Mouse (Mus musculus) frontal cortex, postnatal 25 days (tissue): ENCODE results near the gene Zfp207.
"Not testable (repeated sequence)": the region's sequence is repeated elsewhere in the genome, so short reads cannot be mapped to it uniquely, and the experiment has no call there.

Source experiments
- DNase-seq, 2 experiments: peaks; one replicate each; pipeline ENCODE4 v3.0.0; 2022; ENCODE audit warnings: low spot score in 2 of 2

Zfp207 gene

DNA sequence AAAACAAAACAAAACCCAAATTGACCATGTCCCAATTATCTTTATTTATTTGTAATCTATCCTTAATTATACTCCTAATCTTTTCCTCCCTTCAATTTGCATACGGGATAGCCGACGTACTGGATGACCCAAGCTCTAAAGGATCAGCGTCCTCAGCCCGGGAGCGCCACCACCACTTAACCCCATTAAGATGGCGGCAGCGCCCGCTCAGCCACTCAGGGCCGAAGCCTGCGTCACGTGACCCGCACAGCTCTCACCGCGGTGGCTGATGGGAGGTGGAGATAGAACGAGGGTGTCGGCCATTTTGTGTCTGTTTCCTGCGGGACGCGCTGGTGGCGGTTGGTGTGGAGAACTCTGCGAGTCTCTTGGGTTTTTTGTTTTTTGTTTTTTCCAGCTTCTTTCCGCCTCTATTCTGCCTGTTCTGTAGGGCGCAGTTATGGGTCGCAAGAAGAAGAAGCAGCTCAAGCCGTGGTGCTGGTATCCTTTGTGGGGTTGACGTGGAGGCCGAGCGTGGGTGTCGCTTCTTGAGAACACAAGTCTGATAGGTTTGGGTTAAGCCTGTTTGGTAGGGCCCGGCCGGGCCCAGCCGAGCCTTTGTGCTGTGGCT lies at the start of gene Zfp207:
Zfp207 (plus strand) TSS at position 261 of the 607 bp plus-strand sequence.
- DNase-seq, result peak; percentile 97

DNA sequence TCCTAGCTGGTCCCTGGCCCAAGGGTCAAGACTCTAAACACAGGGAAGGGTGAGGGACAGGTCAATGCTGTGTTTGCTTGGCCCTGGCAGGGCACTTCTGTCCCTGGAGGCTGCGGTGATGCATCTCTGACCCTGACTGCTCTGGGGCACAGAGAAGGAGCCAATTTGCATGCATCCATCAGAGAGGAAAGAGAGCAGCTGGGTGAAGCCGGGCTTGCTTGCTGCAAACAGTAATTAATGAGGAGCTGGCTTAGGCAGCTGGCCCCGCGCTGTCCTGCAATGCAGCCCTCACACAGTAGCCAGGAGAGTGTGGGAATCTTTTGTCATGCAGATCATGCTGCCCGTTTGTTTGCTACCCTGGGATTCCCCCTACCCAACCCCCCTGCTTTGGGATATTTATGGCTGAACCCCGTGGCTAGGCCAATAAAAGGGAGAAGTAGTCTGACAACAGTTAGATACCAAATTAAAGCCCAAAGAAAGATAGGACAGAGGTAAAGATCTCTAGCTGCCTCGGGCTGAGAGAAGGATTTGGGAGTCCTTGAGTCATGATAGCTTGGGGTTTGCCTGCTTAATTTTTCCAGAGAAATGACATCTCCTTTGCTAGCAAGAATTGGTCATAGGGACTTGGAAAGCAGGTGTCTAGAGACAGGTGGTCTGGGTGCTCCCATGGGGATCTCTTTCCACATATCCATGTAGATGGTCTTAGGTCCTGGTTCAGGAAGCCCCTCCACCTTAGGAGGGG lies 47.3 kb upstream of the Zfp207 start:
- no peak for DNase-seq

DNA sequence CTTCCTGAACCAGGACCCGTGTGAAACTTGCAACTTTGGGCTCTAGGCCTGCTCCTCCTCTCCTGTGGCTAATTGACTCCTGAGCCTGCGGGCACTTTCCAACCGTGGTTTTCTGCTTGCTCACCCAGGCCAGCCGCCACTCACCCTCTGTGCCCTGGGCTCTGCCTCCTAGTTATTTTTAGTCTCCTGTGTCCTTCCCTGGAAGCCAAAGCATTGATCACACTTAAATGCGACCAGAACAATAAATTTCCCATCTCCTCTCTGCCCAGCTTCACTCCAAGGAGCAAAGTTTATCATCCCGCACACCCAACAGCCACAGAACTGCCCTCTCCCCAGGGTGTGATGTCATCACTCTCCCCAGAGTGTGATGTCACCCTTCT lies 46.7 kb upstream of the Zfp207 start:
- no peak for DNase-seq

DNA sequence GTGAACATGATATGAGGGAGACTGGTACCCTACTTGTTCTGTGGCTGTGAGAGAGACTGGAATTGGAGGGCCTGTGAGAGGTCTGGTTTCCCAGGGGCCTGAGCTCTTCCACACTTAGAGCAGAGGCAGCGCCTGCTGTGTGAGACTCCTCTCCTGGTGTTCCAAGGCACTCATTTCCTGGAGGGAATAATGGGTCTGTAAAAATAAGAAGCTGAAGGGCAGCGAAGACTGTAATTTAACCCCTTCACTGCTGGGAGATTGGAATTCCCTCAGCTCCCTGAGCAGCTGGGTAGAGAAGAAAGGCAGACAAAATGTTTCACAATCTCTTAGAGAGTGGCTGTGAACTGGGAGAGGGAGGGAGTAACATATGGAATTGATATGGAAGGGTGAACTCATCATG lies 40.6 kb upstream of the Zfp207 start:
- DNase-seq, result no peak

DNA sequence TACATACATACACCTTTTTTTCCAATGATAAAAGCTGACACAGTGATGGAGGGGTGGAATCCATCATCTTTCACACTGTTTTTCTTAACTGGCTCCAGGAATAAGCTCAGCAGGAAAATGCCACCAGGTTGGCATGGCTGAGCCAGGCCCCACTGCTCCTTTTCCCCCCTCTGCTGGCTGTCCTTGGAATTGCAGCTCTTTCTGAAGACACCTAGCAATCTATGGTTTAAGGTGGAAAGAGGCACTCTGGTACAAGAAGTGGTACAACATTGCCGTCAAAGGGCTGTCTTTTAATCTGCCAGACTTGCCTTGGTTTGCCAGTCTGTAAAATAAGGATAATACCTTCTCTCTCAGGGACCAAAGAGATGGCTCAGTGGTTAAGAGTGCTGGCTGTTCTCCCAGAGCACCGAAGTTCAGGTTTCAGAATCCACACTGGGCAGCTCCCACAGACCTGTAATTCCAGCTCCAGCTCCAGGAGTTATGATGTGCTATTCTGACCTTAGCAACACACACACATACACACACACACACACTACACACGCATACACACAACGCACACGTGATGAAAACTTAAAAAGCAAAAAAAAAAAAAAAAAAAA lies 31.1 kb upstream of the Zfp207 start:
- peak; percentile 82 to 86 for DNase-seq

DNA sequence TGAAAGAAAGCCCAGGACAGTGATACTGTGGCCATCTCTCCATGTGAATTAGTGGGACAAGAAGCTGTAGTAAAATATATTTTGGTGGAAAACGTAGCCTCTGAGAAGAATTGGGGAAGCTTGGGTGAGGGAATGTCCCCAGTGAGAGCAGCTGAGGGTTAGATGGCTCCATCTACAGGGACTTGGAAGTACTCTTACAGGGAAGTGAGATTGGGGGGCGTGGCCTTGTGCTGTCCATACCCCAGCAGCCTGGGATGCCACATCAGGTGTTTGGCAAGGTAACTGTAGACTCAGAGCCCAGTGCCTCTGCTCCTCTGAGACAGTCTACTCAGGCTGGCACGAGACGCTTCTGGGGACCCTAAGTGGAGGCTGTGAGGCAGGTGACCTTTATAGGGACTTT lies 28.2 kb upstream of the Zfp207 start:
- DNase-seq, result no peak

DNA sequence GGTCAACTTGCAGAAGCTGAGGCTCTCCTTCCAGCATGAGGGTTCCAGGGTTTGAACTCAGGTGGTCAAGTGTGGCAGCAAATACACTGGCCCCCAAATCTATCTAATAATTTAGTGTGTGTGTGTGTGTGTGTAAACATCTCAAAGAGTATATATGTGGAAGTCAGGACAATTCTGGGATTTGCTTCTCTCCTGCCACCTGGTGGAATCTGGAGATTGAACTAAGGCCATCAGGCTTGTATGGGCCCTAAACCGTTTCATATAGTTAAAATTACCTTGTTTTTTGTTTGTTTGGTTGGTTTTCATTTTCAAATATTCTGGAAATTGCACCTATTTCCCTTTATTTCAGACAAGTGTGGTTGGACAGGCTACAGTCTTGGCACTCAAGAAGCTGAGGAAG lies 14.1 kb upstream of the Zfp207 start:
- DNase-seq, result no peak

DNA sequence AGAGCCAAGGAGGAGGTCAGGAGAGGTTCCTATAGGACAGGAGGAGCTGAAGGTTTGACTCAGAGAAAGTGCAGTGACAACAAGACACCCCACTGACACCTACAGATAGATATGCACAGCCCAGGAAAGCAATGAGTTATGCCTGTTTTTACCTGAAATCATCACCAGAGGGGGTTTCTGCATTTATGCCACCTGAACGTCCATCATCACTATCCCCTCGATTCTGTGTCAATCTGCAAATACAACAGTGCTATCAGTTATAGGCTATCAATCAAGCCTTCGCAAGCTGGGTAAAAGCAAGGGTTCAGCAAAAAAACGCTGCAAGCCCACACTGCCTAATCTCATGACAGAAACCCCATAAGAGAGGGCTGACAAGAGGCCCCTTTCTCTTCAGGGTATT lies 6.4 kb upstream of the Zfp207 start:
- no peak for DNase-seq

DNA sequence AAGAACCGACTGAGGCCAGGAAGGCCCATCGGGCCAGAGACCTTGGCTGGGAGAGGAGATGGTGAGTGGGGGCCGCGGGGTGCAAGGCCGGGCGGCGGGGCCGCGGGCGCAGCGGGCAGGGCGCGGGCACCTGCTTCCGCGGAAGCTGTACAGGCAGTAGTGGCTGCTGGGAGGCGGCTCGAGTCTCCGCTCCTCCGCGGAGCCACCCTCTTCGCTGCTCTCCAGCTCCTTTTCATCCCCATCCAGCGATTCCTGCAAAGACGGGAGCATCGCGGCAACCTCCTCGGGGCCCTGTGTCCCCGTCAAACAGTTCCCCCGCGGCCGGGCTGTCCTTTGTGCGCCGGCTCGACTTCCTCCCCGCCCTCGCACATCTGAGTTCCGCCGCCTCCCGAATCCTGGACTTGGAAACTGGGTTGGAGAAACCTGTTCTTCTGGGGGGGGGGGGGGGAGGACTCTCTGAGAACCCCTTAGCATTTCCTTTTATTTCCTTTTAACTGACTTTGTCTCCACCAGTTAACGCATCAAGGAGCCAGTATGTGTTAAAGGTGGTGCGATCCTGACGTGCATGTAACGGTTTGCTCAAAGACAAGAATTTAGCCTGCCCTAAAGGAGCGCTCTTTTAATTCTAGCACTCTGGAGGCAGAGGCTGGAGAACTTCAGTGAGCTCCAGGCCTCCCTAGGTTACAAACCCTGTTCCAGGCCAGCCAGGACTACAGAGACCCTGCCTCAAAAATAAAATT lies 5.2 kb upstream of the Zfp207 start, which contains the start of gene 5730455P16Rik:
5730455P16Rik (minus strand) TSS at position 323 of the 740 bp plus-strand sequence.
- DNase-seq, result peak; percentile 72 to 74

DNA sequence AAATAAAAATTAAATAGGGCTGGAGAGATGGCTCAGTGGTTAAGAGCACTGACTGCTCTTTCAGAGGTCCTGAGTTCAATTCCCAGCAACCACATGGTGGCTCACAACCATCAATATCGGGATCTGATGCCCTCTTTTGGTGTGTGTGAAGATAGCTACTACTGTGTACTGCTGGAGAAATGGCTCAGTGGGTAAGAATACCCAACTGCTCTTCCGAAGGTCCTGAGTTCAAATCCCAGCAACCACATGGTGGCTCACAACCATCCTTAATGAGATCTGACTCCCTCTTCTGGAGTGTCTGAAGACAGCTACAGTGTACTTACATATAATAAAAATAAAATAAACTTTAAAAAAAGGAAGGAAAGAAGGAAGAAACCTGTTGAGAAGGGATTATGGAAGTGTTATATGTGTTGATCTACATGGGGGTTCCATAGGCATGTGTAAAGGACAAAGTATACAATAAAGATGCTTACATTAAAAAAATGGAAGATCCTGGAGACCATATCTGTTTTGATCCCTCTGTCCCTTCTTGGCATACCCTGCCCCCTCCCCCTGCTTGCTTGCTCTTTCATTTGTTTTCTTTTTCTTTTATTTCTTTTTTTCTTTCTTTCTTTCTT lies 4.5 kb upstream of the Zfp207 start:
- not testable (repeated sequence) for DNase-seq

DNA sequence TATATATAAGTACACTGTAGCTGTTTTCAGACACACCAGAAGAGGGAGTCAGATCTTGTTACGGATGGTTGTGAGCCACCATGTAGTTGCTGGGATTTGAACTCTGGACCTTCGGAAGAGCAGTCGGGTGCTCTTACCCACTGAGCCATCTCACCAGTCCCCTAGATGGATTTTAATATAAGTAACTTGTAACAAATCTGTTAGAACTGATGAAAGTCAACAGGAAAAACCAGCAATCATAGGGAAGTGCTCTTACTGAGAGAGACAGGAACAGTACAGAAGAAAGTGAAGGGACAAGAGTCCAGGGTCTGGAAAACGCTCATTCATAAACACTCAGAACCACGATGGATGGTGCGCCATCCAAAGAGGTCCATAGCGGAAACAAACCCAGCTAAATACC lies 3.9 kb upstream of the Zfp207 start:
- DNase-seq, result not testable (repeated sequence)

DNA sequence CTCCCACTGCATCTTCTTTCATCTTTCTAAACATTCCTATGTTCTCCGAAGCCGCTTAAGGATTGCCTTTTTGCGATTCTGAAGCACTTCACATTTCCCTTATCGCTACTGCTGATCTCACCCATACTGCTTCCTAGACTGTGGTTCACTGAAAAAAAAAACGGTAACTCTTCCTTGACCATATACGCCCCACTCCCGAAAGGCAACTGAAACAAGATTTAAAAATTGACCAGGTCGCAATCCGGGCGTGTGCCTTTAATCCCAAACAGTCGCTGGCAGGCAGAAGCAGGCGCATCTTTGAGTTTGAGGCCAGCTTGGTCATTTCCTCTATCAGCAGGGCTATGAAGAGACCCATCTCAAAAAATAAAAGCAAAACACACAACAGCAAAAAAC lies 457 bp upstream of the Zfp207 start:
- DNase-seq, result no peak

DNA sequence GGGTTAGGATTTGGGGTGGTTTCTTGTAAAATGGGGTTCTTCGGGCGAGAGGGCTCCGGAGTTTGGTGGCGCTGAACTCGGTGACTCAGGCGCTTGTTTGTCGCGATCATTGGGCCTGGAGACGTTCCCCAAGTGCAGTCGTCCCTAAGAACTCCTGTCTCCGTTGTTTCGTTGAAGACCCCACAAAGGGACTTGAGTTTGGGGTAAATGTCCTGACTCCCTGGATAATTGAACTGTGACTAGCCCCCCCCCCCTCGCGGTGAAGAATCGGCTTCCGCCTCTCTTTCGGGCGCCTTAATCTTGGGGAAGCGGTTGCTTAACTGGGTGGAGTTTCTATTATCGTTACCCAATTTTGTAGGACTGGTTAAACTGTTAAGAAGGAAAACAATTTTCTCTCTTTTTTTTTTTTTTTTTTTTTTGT lies 557 bp downstream of the Zfp207 start:
- DNase-seq, result no peak

DNA sequence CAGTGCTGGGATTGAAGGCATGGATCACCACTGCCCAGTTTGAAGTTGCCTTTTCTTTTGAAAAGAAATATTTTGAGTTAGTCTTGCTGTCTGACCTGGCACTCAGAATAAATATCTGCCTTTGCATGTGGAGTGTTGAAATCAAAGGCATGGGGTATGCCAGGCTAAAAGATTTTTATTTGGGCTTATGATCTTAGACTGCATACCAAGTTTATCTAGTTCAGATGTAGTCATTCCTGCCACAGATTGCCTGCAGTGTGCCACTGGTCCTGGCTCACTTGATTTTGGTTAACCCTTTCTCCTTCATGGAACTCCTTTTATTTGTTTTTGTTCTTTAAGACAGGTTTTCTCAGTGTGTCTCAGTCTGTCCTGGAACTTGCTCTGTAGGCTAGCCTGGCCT lies 1.4 kb downstream of the Zfp207 start:
- no peak for DNase-seq

DNA sequence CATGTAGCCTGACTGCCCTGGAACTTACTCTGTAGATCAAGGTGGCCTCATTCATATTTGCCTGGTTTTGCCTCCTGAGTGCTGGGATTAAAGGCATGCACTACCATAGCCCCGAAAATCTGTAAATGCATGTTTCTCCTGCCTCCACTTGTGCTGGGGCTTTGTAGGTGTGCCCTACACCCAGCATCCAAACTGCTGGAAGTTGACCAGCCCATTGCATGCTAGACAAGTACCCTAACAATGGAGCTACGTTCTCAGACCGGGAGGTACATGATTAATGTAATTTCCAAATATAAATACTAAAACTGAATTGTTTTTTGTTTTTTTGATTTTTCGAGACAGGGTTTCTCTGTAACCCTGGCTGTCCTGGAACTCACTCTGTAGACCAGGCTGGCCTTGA lies 2.0 kb downstream of the Zfp207 start:
- no peak for DNase-seq

DNA sequence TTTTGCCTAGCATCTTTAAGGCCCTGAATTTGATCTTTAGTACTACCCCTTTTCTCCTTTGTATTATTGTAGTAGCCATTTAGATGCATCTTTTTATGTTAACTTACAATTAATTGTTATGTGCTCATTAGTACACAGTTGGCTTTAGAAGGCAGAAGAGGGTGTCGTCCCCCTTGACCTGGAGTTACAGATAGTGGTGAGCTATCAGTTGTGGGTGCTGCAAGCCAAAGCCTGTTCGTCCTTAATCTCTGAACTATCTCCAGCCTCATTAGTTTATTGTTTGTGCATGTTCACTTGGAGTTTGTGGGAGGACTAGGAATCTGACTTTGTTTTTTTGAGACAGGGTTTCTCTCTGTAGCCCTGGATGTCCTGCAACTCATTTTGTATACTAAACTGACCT lies 3.7 kb downstream of the Zfp207 start:
- DNase-seq, result no peak

DNA sequence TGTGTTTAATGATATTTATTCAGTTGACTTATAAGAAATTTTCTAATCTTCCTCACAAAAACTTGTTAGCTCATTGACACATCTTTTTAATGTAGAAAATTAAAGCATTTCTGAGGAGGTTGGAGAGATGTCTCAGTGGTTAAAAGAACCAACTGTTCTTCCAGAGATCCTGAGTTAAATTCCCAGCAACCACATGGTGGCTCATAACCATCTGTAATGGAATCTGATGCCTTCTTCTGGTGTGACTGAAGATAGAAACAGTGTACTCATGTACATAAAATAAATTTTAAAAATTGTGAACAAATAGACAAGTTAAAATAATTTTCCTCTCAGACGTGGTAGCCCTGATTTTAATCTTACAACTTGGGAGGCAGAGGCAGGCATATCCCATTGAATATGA lies 6.8 kb downstream of the Zfp207 start:
- DNase-seq, result no peak

DNA sequence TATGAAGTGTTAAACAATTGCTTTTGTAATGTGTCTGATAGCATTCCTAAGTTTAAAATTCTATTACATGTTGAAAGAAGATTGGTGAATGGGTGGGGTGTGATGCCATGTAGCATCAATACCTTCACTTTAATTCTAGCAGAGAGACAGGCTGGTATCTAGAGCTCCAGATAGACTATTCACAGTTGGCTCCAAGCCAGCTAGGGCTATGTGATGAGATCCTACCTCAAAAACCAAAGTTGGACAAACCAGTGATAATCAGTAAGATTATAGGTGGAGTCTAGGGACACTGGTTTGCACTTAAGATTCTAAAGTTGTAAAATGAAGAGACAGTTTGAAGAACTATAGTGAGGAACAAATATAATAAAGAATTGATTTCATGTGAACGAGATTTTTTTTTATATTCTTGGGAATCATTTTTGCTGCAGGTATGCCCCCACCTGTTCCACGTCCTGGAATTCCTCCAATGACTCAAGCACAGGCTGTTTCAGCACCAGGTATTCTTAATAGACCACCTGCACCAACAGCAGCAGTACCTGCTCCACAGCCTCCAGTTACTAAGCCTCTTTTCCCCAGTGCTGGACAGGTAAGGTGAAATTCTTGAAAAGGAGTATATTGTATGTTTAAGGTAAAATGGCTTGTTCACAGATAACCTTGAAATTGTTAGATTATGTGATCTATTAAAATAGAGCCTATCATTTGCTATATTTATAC lies 8.5 kb downstream of the Zfp207 start:
- no peak for DNase-seq

DNA sequence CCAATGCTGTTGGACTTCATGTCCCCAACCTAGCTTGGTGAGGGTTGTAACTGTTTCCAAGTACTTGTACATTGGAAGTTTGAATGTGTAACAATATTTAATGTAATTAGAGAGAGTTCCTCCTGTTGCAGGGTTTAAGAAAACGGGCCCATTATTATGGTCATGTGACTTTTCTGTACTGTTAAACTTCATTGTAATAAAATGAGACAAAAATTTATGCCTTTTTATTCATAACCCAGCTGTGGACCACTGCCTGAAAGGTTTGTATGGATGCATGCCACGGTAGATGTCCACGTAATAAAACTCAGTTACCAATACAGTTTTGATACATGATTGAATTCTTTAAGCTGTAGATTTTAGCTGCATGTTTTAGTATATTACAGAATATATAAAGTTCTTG lies 12.9 kb downstream of the Zfp207 start:
- DNase-seq, result no peak

DNA sequence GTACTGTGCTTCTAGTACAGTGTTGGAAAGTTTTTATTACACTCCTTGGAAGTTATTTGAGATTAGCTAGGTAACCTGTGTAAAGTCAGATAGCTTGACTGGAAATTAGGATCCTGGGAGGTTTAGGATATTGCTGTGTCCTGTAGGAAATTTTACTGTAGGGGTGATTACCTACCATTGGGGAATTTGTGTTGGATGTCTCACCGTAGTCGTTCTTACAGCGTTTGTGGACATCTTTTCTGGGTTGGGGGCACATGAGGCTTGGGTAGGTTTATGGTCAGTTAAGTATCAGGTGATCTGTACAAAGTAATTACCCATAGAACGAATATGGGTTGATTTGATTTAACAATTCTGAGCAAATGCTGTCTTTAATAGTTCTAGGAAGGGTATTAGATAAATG lies 13.5 kb downstream of the Zfp207 start:
- DNase-seq, result no peak

DNA sequence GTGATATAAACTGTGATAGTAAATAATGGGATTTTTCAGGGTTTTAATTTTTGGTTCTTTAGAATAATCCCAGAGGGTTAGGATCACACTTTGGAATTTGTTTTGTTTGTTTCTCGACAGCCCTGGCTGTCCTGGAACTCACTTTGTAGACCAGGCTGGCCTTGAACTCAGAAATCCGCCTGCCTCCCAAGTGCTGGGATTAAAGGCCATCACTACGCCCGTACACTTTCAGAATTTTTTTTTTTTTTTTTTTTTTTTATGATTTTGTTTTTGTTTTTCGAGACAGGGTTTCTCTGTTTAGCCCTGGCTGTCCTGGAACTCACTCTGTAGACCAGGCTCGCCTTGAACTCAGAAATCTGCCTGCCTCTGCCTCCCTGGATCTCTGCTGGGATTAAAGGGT lies 24.8 kb downstream of the Zfp207 start:
- not testable (repeated sequence) for DNase-seq
